Mouse (Mus musculus): Measurements from ENCODE around the gene Gm20388.

Gene Gm20388

DNA sequence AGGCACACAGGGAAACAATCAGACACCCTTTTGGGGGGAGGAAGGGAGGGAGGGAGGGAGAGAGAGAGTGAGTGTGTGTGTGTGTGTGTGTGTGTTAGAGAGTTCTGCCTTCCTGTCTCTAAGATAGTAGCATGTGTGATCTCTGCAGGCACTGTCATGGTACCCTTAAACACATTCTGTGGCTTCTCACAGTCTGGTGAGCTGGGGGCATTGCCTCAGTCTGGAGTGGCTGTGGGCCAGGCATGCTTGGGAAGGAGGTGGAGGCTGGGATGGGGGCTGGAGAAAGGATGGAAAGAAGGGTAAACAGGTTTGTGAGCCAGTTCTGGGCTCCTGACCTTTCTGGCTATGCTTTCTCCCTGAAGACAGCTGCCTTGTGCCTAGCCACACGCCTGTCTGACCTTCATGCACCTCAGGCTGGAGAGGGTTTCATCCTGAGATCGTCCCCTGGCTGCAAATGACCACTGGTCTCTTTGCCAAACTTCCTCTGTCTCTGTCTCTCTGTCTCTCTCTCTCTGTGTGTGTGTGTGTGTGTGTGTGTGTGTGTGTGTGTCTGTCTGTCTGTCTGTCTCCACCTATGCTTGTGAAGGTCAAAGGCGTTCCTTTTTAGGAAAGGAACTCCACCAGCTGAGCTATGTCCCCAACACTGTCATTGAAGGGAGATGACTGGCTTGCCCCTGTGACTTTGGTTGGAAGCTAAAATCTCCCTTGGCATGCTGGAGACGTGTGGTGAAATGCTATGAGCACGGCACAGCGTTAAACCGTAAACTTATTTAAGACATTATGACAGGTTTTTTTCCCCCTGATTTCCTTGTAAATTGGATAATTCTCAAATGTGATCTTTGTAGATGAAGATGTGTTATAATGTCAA lies 4195.9 kb downstream of the Gm20388 start:
- DNase-seq (ENCODE audit: low spot score in 2 of 2): no peak

DNA sequence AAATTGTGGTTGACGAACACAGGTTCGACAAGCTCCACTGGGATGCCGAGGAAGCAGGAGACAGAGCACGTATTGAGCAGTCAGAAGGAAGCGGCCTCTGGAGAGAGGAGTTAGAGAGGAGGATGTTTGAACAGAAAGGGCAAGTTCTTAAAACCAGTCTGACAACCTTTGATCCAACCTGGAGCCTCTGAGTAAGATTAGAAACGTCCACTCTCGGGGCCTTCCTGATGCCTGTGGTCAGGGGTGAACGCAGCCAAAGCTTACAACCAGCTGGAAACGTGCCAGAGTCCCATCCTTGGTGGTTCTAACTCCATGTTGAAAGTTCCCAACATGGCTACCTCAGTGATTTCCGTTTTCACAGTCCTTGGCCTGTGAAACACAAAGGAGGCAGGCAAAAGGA lies 4202.5 kb downstream of the Gm20388 start:
- no peak for DNase-seq (ENCODE audit: low spot score in 2 of 2)

DNA sequence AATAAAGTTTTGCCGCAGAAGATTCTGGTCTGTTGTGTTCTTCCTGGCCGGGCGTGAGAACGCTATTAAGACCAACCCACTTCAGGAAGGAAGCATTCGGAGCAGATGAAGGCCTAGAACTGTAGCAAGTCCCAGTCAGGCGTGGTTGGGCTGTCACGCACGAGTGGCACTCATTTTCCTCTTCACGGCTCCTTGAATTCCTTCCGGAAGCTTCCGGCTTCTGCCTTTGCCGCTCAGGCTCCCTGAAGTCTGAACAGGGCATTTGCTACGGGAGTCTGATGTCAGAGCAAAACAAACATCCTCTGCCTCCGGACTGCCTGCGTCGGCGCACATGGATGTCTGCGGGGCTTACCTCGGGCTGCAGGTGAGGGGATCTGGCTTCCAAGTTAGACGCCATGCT lies 4214.6 kb downstream of the Gm20388 start:
- no peak for DNase-seq (ENCODE audit: low spot score in 2 of 2)

DNA sequence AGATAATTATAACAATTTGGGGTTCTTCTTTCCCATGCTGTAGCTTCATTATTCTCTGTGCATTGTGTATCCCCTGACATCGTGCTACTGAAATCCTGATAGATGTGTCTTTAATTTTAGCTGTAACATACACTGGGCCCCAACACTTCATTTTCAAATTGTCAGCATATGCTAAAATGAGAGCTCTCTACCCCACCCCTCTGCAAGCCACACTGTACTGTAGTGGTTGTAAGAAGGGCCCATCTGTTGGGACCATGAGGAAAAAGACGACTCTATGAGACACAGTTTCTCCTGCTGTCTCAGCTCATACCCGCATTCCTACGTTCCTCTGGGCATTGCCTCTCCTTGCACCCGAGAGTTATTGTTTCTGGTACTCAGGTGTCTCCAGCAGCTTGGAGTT lies 4226.6 kb downstream of the Gm20388 start:
- DNase-seq (ENCODE audit: low spot score in 2 of 2): no peak

DNA sequence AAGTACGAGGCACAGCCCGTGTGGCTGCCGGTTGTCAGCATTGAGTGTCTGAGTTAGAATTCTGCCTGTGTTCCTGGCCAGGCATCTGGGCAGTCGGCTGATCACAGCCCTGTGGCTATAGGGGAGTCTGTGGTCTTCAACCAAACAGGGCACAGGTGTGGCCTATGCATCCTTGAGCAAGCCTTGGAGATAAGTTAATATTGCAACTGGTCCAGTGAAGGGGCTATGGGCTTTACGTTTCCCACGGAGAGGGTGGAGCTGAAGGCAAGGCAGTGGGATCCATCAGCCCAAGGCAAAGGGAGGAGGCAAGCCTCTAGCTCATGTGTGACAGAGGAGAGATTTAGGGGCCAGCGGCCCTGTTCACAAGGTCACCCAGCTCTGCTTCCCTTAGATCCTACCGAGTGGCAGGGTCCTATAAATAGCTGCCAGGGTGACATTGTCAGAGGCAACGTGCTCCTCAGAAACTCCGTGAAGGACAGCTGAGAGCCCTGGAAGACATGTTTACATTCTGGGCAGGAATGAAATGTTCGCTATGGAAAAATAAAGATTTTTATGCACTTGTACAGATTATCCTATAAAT lies 4229.7 kb downstream of the Gm20388 start:
- no peak for DNase-seq (ENCODE audit: low spot score in 2 of 2)

DNA sequence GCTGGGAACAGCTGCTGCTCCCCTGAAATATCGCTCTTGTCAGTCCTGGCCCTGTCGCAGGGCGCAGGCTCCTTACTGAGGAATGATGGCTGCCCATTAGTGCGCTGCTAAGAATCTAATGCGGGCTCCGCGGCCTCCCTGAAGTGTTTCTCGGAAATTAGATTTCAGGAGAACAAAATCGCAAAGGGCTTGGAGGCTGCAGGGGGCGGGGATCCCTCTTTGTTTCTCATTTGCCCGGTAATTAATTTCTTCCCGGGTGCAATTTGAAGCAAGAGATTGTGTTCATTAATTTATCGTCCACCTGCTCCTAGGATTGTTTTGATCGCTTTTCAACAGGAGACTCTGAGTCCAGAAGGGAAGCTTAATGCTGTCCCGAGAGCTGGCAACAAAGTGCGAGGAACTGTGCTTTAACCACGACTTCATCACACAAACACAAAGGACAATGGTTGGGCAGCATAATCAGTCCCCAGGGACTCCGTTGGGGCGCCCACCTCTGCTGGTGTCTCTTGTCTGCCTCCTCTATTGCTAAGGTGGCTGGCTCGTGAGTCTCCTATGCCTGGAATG lies 4230.3 kb downstream of the Gm20388 start:
- DNase-seq (ENCODE audit: low spot score in 2 of 2): no peak

DNA sequence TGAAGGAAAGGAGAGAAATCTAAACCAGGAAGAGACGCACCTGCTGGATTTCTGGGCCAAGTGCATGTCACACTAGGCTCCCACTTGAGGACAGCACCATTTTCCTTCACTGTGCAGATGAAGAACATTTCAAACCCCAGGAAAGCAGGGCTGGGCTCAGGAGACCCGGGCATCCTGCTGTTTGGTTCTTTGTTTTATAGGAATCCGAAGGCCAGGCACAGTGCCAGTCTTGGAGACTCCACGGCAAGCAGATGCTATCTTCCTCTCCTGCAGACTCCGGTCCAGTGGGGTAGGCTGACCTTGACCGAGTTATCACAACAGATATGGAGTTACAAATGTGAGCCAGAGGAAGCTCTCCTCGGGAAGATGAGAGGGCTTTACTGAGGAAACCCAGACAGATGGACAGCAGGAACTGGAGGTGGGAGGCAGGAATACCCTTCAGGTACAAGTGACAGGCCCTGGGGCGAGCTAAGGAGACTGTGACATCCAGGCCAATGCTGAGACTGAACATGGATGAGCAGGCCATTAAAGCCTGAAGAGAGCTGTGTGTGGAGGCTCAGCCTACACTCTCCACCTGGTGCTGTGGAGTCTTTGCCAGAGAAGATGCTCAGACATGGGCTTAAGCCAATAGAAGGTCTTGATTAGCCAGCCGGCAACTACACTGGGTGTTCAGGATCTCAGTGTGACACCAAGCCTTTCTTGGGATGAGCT lies 4231.2 kb downstream of the Gm20388 start:
- no peak for DNase-seq (ENCODE audit: low spot score in 2 of 2)

DNA sequence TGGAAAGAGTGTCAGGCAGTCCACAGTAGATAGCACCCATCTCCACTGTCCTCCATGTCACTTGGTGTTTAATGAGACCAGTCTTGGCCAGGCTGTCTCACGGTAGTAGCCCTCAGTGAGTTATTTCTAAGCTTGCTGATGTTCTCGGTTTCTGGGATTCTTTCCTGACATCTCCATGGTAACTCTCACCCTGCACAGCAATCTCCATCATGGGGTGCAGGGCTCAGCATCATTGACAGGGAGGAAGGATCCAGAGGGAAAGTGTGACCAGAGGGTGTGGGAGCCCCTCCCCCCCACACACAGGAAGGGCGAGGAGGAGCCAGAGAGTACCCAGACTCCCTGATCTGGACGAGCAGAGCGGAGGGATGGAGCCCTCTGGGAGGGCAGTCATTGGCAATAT lies 4232.4 kb downstream of the Gm20388 start:
- DNase-seq (ENCODE audit: low spot score in 2 of 2): no peak

DNA sequence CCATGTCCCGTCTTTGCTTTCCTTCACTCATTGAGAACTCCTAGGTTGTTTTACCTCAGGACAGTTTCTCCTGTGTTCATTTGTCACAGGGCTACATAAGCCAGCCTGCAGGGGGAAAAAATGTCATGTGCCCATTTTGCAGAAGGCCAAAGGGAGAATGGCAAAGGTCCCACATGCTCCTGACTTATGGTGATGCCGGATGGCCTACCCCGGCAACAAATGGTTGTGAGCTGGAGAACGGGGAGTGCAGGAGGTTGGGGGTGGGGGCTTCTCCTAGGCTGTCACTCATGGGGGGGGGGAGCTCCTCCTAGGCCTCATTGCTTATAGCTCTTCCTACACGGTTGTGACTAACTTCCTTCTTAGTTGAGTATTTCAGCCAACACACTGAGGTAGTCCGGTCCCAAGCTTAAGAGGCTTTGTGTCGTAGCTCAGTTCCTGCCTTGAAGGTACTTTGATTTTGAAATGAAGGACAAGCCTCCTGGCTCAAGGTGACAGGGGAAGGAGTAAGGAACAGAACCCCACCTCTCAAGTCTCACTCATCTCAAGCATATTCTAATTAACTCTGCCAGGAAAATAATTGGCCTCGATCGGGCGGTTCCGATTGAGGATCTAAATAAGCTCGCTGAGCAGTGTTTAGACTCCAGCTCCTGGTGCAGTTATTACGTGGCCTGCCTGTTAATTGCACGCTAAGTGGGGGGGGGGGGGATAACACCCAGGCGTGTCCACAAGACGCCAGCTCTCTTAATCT lies 4233.4 kb downstream of the Gm20388 start:
- peak in 1 of 2 experiments; percentile 40 for DNase-seq (ENCODE audit: low spot score in 2 of 2)

DNA sequence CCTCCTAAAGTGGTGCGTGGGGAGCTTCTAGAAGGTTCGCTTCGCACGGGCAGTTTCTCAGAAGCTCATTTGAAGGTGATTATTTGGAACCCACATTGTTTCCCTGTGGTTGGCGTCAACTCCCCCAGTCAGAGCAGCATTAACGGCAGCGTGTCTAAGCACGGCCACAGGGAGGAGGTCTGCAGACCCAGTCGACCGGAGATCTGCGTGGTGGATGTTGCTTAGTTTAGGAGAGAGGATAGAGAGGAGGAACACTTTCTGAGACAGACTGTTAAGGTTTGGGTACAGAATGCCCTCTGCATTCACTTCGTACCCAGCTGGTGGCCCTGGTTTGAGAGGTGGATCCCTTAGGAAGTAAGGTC lies 4234.0 kb downstream of the Gm20388 start:
- peak in 1 of 2 experiments; percentile 52 for DNase-seq (ENCODE audit: low spot score in 2 of 2)

DNA sequence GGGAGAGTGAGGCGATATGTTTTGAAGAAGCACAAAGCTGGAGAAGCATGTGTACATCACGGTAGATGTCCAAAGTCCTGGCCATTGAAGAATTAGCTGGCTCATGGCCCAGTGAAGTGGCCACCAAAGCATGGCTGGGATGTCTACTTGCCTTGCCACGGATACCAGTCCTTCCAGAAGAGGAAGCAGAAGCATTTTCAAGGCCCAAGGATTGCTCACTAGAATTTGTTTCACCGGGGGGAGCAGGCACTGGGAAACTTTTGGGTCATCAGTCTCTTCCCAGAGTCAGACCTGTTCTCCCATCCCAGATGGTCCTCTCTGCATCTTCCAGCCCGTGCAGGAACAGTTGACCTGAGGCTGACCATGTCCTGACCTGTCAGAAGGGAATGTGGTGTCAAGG lies 4235.6 kb downstream of the Gm20388 start:
- peak in 1 of 2 experiments; percentile 51 for DNase-seq (ENCODE audit: low spot score in 2 of 2)

DNA sequence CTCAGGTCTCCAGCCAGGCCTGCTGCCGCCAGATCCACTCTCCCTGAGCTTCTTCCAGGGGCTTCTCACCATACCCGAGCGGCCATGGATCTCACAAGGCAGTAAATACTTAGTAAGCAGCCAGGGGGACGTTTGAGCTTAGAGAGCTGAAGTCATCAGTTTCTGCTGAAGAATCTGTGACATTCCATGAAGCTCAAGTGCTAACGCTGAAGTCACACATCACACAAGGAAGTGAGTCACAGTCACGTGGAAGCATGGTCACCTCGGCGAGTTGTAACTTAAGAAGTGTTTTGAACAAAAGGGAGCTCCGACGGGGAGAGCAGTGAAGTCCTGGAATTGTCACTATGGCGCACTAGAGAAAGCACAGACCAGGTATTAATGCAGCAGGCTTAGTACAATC lies 4239.4 kb downstream of the Gm20388 start:
- no peak for DNase-seq (ENCODE audit: low spot score in 2 of 2)

DNA sequence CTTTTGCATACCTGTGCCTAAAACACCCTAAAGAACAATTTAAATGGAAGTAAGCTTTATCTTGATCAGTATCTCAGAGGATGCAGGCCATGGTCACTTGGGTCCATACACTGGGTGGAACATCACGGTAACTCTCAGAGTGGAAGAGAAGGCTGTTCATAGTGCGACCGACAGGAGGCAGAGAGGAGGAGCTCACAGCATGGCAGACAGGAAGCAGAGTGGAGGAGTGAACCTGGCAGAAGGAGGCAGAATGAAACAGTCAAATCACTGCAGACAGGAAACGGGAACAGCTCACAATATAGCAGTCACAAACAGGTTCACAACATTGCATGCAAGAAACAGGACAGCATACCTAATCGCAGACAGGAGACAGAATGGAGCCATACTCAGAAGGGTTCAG lies 4239.9 kb downstream of the Gm20388 start:
- no peak for DNase-seq (ENCODE audit: low spot score in 2 of 2)

DNA sequence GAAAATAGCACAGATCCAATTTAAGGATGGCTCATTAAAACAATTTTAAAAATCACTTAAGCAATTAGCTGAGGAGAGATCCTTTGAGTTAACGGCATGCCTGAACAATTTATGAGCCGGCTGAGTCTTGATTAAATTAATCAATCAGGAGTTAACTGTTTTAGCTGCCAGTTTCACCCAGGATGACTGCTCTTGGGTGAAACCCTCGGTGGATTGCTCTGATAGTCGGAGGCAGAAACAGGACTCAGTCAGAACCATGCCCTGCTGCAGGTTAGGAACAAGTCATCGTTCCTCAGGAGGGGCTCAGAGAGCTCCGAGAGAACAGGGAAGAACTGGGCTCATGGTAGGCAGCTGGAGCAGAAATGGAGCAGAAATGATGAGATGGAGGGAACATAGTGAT lies 4241.2 kb downstream of the Gm20388 start:
- DNase-seq (ENCODE audit: low spot score in 2 of 2): no peak

DNA sequence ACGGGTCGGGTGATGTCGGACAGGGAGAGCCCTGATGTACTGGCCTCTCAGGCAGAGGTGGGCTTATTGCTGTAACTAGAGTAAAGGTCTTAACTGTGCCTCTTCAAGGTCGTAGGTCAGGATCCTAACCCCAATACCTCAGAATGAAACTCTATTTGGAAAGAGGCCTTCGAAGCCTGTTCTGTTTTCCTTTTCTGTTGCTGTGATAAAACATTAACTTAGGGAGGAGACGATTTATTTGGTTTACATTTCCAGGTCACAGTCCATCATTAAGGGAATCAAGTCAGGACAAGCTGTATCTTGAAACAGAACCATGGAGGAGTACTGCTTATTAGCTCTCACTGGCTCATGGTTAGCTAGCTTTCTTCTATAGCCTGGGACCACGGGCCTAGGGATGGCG lies 4242.1 kb downstream of the Gm20388 start:
- DNase-seq (ENCODE audit: low spot score in 2 of 2): no peak

DNA sequence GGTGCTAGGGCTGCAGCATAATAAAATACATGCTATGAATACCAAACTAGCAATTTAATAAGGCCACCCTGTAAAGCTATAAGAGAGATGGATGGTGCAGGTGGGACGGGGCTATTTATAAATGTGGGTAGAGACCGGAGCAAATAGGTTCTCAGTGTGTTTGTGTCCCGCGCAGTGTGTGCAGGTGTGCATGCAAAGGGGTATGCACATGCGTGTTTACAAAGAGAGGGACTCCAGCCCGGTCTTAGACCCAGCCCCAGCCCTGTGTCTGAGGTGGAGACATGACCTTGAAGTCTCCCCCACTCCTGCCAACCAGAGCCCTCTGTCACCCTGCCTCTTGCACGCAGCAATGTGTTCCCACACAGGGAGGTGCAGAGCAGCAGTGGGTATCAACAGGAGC lies 4245.7 kb downstream of the Gm20388 start:
- DNase-seq (ENCODE audit: low spot score in 2 of 2): no peak

DNA sequence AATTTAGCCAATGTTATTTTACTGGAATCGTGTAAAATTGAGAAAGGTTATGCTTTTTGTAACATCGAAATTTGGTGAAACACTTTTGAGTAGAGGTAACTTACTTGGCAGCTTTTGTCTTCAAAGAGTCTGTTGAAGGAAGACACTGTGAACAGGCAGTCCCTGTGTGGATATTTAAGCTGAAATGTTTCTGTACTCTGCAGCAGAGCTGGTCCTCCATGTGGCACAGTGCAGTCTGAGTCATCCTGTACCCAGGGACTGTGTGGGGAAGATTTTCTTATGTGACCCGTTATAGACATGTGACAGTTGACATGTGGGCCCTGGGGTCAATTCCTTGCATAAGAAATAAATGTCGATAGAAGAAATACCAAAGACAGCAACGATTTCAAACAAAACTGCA lies 4251.0 kb downstream of the Gm20388 start:
- no peak for DNase-seq (ENCODE audit: low spot score in 2 of 2)

DNA sequence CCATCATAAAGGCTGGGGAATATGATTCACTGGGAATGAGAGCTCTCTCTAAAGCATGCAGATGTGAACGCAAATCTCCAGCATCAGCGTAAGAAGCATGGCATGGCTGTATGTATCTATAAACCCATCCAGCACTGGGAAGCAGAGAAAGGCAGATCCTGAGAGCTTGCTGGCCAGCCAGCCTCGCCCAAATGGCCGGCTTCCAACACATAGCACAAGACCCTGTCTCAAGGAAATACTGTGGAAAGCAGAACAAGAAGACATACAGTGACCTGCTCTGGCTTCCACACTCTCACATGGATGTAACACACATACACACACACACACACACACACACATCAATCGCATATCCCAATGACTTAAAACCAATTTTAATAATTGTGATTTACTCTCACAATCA lies 4252.6 kb downstream of the Gm20388 start:
- DNase-seq (ENCODE audit: low spot score in 2 of 2): no peak

DNA sequence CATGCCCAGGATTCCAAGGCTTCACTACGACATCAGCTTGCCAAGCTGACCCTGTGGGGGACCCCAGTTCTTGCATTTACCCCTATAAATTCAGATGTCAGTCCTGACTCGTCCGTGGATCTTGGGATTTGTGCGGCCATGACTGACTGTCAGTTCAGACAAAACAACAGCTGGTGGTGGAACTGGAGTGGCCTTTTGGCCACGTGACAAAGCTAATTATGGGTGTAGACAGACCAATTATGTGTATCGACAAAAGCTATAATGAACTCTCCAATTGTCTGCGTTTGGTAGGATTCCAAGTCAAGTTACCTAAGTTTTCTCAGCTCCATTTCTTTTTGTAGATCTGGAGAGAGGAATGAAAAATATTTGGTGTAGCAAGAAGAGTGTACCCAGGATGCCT lies 4259.1 kb downstream of the Gm20388 start:
- no peak for DNase-seq (ENCODE audit: low spot score in 2 of 2)

DNA sequence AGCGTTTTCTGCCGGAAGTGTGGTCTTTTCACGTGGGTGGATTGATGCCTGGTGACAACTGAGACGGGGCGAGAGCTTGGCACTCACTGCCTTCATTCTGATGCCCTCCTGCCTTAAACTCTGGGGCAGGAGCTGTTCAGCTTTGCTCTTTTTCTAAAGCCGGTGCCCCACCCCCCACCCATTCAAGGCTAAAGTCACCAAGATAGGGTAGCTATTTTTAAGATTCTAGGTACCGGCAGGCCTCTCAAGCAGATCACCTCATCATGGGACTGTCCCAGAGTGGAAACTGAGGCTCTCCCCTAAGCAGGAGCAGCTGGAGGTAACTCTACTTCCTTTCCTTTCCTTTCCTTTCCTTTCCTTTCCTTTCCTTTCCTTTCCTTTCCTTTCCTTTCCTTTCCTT lies 4260.0 kb downstream of the Gm20388 start:
- no peak for DNase-seq (ENCODE audit: low spot score in 2 of 2)

DNA sequence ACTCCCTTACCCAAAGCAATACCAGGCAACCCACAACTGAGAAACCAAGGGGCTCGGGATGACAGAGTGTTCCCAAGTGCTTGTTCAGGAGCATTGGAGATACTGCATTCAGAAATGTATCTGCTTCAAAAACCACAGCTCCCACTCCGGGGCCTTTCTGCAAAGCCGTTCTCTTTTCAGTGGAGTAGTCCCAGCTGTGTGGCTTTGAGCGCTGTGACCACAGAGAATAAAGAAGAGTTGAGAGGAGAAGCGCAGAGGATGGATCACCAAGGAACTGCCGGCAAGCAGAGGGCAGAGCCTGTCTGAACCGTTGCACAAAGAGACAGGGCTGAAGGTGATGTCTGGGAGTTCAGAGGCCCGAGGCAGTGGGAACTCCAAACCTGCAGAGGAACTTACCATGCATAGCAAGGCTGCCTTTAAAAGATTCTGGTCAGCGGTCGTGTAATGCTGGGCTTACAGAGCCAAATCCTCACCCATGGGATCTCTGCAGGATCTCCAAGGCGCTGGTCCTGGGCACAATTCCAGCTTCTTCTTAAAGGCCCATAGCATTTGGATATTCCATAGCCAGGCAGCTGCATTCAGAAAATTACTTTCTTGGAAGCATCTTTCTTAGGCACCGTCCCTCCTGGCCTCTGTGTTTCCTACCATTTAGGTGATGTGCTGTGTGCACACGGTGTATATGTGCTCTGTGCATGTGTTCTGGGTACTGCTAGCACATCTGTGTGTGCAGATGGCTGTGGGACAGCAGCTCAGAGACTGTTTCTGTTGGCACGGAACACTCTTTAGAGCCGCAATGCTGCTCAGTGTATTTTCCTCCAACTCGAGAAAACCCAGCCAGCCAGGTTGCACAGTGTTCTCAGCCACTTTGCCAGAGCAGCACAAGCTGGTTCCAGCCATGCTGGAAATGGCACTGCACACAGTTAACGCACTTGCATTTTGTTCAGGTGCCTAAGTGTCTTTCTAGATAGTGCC lies 4261.2 kb downstream of the Gm20388 start:
- no peak for DNase-seq (ENCODE audit: low spot score in 2 of 2)
